Mouse (Mus musculus): ENCODE measurements around the gene Prkca. TPM values are rescaled to one million over a fixed set of nuclear protein-coding genes. Genes with fewer than 3 reads are reported as not detected.

Gene Prkca
- polyA plus RNA-seq, 1 experiment from 2014 or later, result 12.6 TPM

DNA sequence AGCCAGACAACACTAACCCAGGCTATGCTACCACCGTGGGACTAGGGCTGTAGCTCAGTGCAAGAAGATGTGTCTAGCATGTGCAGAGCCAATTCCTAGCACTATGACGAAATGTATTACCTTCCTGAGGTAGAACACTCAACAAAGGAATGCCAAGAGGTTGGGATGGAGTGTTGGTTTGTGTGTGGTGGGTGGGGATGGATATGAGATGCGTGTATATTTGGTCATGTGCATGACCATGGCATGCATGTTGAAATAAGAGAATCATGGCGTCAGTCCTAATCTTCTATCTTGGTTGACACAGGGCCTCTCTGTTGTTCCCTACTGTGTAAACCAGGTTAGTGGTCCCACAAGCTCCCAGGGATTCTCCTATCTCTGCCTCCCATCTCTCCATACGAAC lies 225.5 kb downstream of the Prkca start:
- H3K4me3 ChIP-seq (ENCODE audit: low read depth, low read length), result no peak overlapping the region
- H3K27ac ChIP-seq (ENCODE audit: low read depth, low read length), result no peak overlapping the region
- WGBS, result 95% methylated on average over 5 of the region's 5 CpGs
- H3K4me2 ChIP-seq (ENCODE audit: low read depth, low read length), result no peak overlapping the region
- H3K36me3 ChIP-seq (ENCODE audit: control insufficient read depth, insufficient read depth, low read length), result no peaks in the 10 kb centered on the region
- H3K27me3 ChIP-seq (ENCODE audit: control insufficient read depth, insufficient read depth, low read length), result no peaks in the 10 kb centered on the region
- H3K9ac ChIP-seq (replicated peaks; ENCODE audit: low read depth, low read length), result no peak overlapping the region
- H3K4me1 ChIP-seq (ENCODE audit: control insufficient read depth, insufficient read depth, low read length), result no peaks in the 10 kb centered on the region
- H3K9me3 ChIP-seq (ENCODE audit: control insufficient read depth, low read length), result no peaks in the 10 kb centered on the region
- ATAC-seq (ENCODE audit: low read depth), result no peak

DNA sequence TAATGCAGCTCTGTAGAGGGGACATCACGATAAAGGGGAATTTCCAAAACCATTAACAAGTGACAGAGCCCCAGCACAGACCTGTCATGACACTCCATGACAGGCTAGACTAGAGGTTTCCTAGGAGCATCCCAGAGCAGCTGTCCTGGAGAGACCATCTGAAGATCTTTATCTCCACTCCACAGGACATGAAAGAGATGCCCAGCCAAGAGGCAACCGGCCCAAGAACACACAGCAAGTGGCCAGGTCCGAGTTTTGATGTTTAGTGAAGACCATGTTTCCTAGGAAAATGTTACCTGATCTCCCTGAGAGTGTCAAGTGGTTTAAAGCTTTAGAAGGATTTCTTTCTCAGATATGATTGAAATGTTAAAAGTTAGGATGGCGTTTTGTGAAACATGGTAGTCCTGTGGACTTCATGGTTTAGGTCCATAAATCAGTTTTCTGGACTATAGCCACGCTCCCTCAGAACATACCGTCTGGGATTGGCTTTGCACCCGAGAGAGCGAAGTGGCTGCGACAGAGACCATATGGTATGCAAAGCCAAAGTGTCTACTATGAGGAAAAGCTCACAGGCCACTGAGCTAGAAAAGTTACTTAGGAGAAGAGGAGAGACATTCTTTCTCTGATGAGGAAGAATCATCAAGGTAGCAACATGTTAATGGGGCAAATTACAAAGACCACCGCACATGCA lies 226.2 kb downstream of the Prkca start:
- no peak overlapping the region for H3K4me2 ChIP-seq (ENCODE audit: low read depth, low read length)
- WGBS, result 83% methylated on average over 10 of the region's 10 CpGs

DNA sequence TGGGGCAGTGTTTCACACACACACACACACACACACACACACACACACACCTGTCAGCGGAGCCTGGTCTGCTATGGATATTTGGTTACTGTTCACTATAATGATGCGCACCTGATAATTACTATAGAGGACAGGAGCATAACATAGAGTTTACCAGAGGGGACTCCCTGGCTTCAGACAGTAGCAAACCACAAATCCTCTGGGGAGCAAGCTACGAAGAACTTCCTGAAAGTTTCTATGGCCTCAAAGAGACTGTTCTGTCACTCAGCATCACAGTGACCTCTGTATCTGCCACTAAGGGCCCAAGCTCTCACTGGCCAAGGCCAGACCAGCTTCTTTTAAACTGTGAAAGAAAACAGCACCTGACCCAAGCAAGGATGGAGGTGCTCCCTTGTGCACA lies 229.6 kb downstream of the Prkca start:
- Histone ChIP-seq H3K27me3 (ENCODE audit: control insufficient read depth, insufficient read depth, low read length) (no peaks in the 10 kb centered on the region), H3K4me2 (ENCODE audit: low read depth, low read length) (no peak overlapping the region), H3K4me3 (ENCODE audit: low read depth, low read length) (no peak overlapping the region), H3K36me3 (ENCODE audit: control insufficient read depth, insufficient read depth, low read length) (no peaks in the 10 kb centered on the region), H3K4me1 (ENCODE audit: control insufficient read depth, insufficient read depth, low read length) (no peaks in the 10 kb centered on the region), H3K9me3 (ENCODE audit: control insufficient read depth, low read length) (no peaks in the 10 kb centered on the region), H3K9ac (replicated peaks; ENCODE audit: low read depth, low read length) (no peak overlapping the region), H3K27ac (ENCODE audit: low read depth, low read length) (no peak overlapping the region)
- WGBS, result 87% methylated on average over 3 of the region's 3 CpGs
- no peak for ATAC-seq (ENCODE audit: low read depth)

More for the DNA sequence above, 226.2 kb downstream of the Prkca start:
- Histone ChIP-seq H3K36me3 (ENCODE audit: control insufficient read depth, insufficient read depth, low read length) (no peaks in the 10 kb centered on the region), H3K4me1 (ENCODE audit: control insufficient read depth, insufficient read depth, low read length) (no peaks in the 10 kb centered on the region), H3K4me3 (ENCODE audit: low read depth, low read length) (no peak overlapping the region), H3K9ac (replicated peaks; ENCODE audit: low read depth, low read length) (no peak overlapping the region), H3K9me3 (ENCODE audit: control insufficient read depth, low read length) (no peaks in the 10 kb centered on the region), H3K27me3 (ENCODE audit: control insufficient read depth, insufficient read depth, low read length) (no peaks in the 10 kb centered on the region), H3K27ac (ENCODE audit: low read depth, low read length) (no peak overlapping the region)
- no peak for ATAC-seq (ENCODE audit: low read depth)

DNA sequence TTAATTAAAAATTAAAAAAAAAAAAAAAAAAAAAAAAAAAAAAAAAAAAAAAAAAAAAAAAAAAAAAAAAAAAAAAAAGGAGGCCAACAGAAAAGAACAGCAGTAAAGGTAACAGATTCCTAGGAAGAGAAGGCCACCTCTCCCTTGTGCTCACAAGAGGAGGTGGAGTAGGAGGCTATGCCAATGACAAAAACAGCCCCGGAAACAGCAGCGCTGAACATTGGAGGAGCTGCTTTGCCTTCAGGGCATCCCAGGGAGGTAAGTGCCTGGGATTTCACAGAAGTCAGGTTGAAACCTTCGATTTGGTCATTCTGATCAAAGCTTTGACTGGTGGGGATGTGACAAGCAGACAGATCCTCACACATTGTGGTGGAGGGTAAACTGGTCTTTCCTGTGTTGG lies 231.3 kb downstream of the Prkca start:
- 69% methylated on average over 3 of the region's 3 CpGs for WGBS
- H3K9me3 ChIP-seq (ENCODE audit: control insufficient read depth, low read length), result no peaks in the 10 kb centered on the region
- H3K36me3 ChIP-seq (ENCODE audit: control insufficient read depth, insufficient read depth, low read length), result no peaks in the 10 kb centered on the region
- no peaks in the 10 kb centered on the region for H3K27me3 ChIP-seq (ENCODE audit: control insufficient read depth, insufficient read depth, low read length)
- no peak overlapping the region for H3K27ac ChIP-seq (ENCODE audit: low read depth, low read length)
- no peak overlapping the region for H3K9ac ChIP-seq (replicated peaks; ENCODE audit: low read depth, low read length)
- no peaks in the 10 kb centered on the region for H3K4me1 ChIP-seq (ENCODE audit: control insufficient read depth, insufficient read depth, low read length)
- no peak for ATAC-seq (ENCODE audit: low read depth)
- H3K4me3 ChIP-seq (ENCODE audit: low read depth, low read length), result no peak overlapping the region
- H3K4me2 ChIP-seq (ENCODE audit: low read depth, low read length), result no peak overlapping the region

DNA sequence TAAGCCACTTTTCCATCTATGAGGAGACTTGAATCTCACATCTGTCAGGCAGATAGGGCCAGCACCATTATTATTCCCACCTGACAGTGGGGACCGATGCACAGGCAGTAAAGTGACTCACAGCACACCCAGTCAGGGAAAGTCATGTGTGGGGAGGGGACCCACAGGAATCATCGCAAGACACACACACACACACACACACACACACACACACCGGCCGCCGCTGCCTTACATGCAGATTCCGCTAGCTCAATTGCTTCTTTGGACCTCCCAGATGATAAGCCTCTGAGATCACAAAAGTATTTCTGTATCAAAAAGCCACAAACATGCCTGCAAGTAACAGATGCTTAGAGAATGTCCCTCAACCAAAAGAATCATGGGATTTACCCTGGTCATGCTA lies 239.6 kb downstream of the Prkca start:
- no peaks in the 10 kb centered on the region for H3K36me3 ChIP-seq (ENCODE audit: control insufficient read depth, insufficient read depth, low read length)
- H3K9ac ChIP-seq (replicated peaks; ENCODE audit: low read depth, low read length), result no peak overlapping the region
- WGBS, result 85% methylated on average over 6 of the region's 6 CpGs
- H3K4me2 ChIP-seq (ENCODE audit: low read depth, low read length), result no peak overlapping the region
- H3K4me3 ChIP-seq (ENCODE audit: low read depth, low read length), result no peak overlapping the region
- no peaks in the 10 kb centered on the region for H3K4me1 ChIP-seq (ENCODE audit: control insufficient read depth, insufficient read depth, low read length)
- no peak overlapping the region for H3K27ac ChIP-seq (ENCODE audit: low read depth, low read length)
- no peak for ATAC-seq (ENCODE audit: low read depth)
- H3K27me3 ChIP-seq (ENCODE audit: control insufficient read depth, insufficient read depth, low read length), result no peaks in the 10 kb centered on the region
- H3K9me3 ChIP-seq (ENCODE audit: control insufficient read depth, low read length), result no peaks in the 10 kb centered on the region

DNA sequence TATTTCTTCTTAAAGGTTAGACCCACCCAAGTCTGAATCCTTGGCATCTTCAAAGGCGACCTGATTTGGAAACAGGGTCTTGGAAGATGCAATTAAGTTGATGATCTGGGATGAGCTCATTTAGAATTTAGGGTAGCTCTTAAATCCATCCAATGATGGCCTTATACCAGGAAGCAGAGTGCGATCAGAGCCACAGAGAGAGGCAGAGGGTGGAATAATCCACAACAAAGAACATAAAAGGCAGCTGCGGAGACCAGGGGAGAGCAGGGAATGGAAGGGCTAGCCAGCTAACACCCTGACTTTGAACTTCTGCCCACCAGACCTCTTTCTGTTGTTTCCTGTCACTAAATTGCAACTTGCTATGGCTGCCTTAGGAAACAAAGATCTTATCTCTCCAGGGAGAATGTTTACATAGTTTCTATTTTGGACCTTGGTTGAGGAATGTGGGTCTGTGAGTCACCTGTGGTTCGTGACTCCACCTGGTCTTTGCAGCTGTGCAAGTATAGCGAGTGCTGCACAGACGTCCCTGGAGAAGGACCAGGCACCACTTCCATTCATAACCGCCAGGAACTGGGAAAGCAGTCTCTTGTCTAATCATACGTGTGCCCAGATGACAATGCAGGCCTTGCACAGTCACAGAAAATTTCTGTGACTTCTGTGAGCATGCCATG lies 242.3 kb downstream of the Prkca start:
- H3K27ac ChIP-seq (ENCODE audit: low read depth, low read length), result no peak overlapping the region
- H3K4me2 ChIP-seq (ENCODE audit: low read depth, low read length), result no peak overlapping the region
- H3K4me1 ChIP-seq (ENCODE audit: control insufficient read depth, insufficient read depth, low read length), result no peaks in the 10 kb centered on the region
- no peaks in the 10 kb centered on the region for H3K27me3 ChIP-seq (ENCODE audit: control insufficient read depth, insufficient read depth, low read length)
- no peaks in the 10 kb centered on the region for H3K9me3 ChIP-seq (ENCODE audit: control insufficient read depth, low read length)
- H3K36me3 ChIP-seq (ENCODE audit: control insufficient read depth, insufficient read depth, low read length), result no peaks in the 10 kb centered on the region
- ATAC-seq (ENCODE audit: low read depth), result no peak
- H3K4me3 ChIP-seq (ENCODE audit: low read depth, low read length), result no peak overlapping the region
- no peak overlapping the region for H3K9ac ChIP-seq (replicated peaks; ENCODE audit: low read depth, low read length)
- WGBS, result 77% methylated on average over 8 of the region's 8 CpGs

DNA sequence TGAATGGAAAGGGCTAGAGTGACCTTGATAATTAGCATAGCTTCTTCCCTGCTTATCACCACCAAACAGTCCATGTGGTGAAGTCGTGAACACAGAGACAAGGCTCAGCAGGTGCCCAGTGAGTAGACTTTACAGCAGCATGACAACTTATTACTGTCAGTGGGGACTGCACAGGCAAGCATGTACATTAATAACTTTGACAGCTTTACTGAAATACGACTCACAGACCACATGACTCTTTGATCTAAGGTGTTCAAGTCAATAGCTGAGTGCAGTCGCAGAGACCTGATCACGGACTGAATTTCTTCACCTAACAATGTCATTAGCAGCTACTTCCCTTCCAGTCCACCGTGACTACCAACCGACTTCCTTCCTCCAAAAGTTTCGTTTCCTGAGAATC lies 245.4 kb downstream of the Prkca start:
- Histone ChIP-seq H3K9ac (replicated peaks; ENCODE audit: low read depth, low read length) (no peak overlapping the region), H3K4me1 (ENCODE audit: control insufficient read depth, insufficient read depth, low read length) (no peaks in the 10 kb centered on the region), H3K4me3 (ENCODE audit: low read depth, low read length) (no peak overlapping the region), H3K27me3 (ENCODE audit: control insufficient read depth, insufficient read depth, low read length) (no peaks in the 10 kb centered on the region), H3K9me3 (ENCODE audit: control insufficient read depth, low read length) (no peaks in the 10 kb centered on the region), H3K27ac (ENCODE audit: low read depth, low read length) (no peak overlapping the region), H3K36me3 (ENCODE audit: control insufficient read depth, insufficient read depth, low read length) (no peaks in the 10 kb centered on the region), H3K4me2 (ENCODE audit: low read depth, low read length) (no peak overlapping the region)
- ATAC-seq (ENCODE audit: low read depth), result no peak
- WGBS, result 80% methylated on average over 7 of the region's 7 CpGs

DNA sequence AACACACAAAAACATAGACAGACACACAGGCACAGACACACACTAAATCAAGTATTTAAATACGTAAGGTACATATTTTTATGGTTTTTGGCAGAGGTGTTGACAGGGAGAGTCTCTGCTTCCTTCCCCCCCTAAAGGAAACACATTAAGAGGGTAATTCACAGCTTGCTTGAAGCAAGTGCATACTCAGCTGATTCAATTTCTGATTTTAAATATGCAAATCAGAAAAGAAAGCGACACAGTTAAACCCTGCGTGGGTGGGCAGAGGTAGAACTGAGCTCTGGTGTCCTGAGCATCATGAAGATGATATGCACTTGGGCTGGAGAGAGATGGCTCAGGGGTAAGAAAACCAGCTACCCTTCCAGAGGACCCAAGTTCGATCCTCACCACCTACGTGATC lies 248.9 kb downstream of the Prkca start:
- H3K27ac ChIP-seq (ENCODE audit: low read depth, low read length), result no peak overlapping the region
- ATAC-seq (ENCODE audit: low read depth), result no peak
- H3K9ac ChIP-seq (replicated peaks; ENCODE audit: low read depth, low read length), result no peak overlapping the region
- no peak overlapping the region for H3K4me3 ChIP-seq (ENCODE audit: low read depth, low read length)
- H3K27me3 ChIP-seq (ENCODE audit: control insufficient read depth, insufficient read depth, low read length), result no peaks in the 10 kb centered on the region
- 91% methylated on average over 5 of the region's 5 CpGs for WGBS
- no peaks in the 10 kb centered on the region for H3K4me1 ChIP-seq (ENCODE audit: control insufficient read depth, insufficient read depth, low read length)
- no peak overlapping the region for H3K4me2 ChIP-seq (ENCODE audit: low read depth, low read length)
- H3K36me3 ChIP-seq (ENCODE audit: control insufficient read depth, insufficient read depth, low read length), result no peaks in the 10 kb centered on the region
- H3K9me3 ChIP-seq (ENCODE audit: control insufficient read depth, low read length), result no peaks in the 10 kb centered on the region

DNA sequence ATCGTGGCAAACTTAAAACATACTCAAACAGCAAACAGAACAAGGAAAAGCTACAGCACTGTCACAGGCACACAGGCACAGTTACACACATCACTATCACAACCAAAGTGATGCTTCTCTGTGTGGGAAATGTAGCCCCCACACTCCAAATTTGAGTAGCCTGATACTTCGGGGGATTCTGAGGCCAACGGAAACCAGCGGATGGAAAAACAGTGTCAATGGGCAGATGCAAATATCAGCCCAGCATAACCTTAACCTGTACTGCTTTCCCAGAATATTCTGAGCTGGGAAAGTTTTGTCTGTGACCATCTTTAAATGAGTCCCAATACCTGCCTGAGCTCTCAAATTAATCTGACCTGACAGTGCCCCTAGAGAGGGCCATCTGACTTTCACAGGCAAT lies 250.5 kb downstream of the Prkca start:
- Histone ChIP-seq H3K27me3 (ENCODE audit: control insufficient read depth, insufficient read depth, low read length) (no peaks in the 10 kb centered on the region), H3K4me2 (ENCODE audit: low read depth, low read length) (no peak overlapping the region), H3K9ac (replicated peaks; ENCODE audit: low read depth, low read length) (no peak overlapping the region), H3K9me3 (ENCODE audit: control insufficient read depth, low read length) (no peaks in the 10 kb centered on the region), H3K4me3 (ENCODE audit: low read depth, low read length) (no peak overlapping the region), H3K27ac (ENCODE audit: low read depth, low read length) (no peak overlapping the region), H3K36me3 (ENCODE audit: control insufficient read depth, insufficient read depth, low read length) (no peaks in the 10 kb centered on the region), H3K4me1 (ENCODE audit: control insufficient read depth, insufficient read depth, low read length) (no peaks in the 10 kb centered on the region)
- 89% methylated on average over 4 of the region's 4 CpGs for WGBS
- no peak for ATAC-seq (ENCODE audit: low read depth)

Data from neural tube, embryonic 14.5 days (tissue).